Mouse (Mus musculus) adrenal gland, adult (tissue): ENCODE results near the gene Nav1.

Experiments
- DNase-seq, 2 experiments: peaks; one replicate each; pipeline ENCODE4 v3.0.0; 2022 to 2023; ENCODE audit warnings: low spot score in 1 of 2; ENCODE audit not compliant: inconsistent age in 2 of 2

Gene Nav1

GRCm38 (mm10) chr1:135401452-135402110, 205.5 kb downstream of the Nav1 start:
- no peak for DNase-seq

GRCm38 (mm10) chr1:135399466-135399865, 207.6 kb downstream of the Nav1 start:
- no peak for DNase-seq

- peak; percentile 54 to 69 for DNase-seq
Measured at GRCm38 (mm10) chr1:135385161-135385560, 221.9 kb downstream of the Nav1 start.
